Mouse (Mus musculus): ENCODE data around the gene Phf10. TPM values are rescaled to one million over a fixed set of nuclear protein-coding genes. Genes with fewer than 3 reads are reported as not detected.
A peak's percentile ranks its signal among the peaks of the same experiment; 100 is the strongest.

Phf10 gene
- polyA plus RNA-seq, 1 experiment from 2014 or later = 27.9 TPM

GRCm38 (mm10) chr17:14921582-14921981 is 39.5 kb downstream of the Phf10 start:
- H3K27ac ChIP-seq (ENCODE audit: low read depth, low read length) = no peak overlapping the region
- H3K9ac ChIP-seq (ENCODE audit: low read depth, low read length) = no peak overlapping the region
- no peaks in the 10 kb centered on the region for H3K36me3 ChIP-seq (ENCODE audit: control insufficient read depth, insufficient read depth)
- H3K9me3 ChIP-seq (ENCODE audit: control insufficient read depth) = no peaks in the 10 kb centered on the region
- no peaks in the 10 kb centered on the region for H3K27me3 ChIP-seq (replicated peaks; ENCODE audit: control insufficient read depth, insufficient read depth, low read length)
- 55% methylated on average over 6 of the region's 6 CpGs for WGBS
- H3K4me3 ChIP-seq (ENCODE audit: low read depth, low read length) = no peak overlapping the region
- no peak for ATAC-seq
- no peak for TF ChIP-seq CTCF (IDR thresholded peaks at IDR 0.05; ENCODE audit: low read depth)
- H3K4me2 ChIP-seq (replicated peaks; ENCODE audit: low read depth) = no peak overlapping the region
- H3K4me1 ChIP-seq (replicated peaks; ENCODE audit: control insufficient read depth, insufficient read depth, low read length) = no peaks in the 10 kb centered on the region

- Histone ChIP-seq H3K9me3 (ENCODE audit: control insufficient read depth) (no peaks in the 10 kb centered on the region), H3K4me2 (replicated peaks; ENCODE audit: low read depth) (no peak overlapping the region), H3K27me3 (replicated peaks; ENCODE audit: control insufficient read depth, insufficient read depth, low read length) (no peaks in the 10 kb centered on the region), H3K27ac (ENCODE audit: low read depth, low read length) (no peak overlapping the region), H3K4me3 (ENCODE audit: low read depth, low read length) (no peak overlapping the region), H3K36me3 (ENCODE audit: control insufficient read depth, insufficient read depth) (no peaks in the 10 kb centered on the region), H3K9ac (ENCODE audit: low read depth, low read length) (no peak overlapping the region), H3K4me1 (replicated peaks; ENCODE audit: control insufficient read depth, insufficient read depth, low read length) (no peaks in the 10 kb centered on the region)
- ATAC-seq = no peak
- 80% methylated on average over 8 of the region's 8 CpGs for WGBS
- no peak for TF ChIP-seq CTCF (IDR thresholded peaks at IDR 0.05; ENCODE audit: low read depth)
These were observed 43.2 kb downstream of the Phf10 start for GRCm38 (mm10) chr17:14917866-14918265.

- no peak for ATAC-seq
- Histone ChIP-seq H3K27me3 (replicated peaks; ENCODE audit: control insufficient read depth, insufficient read depth, low read length) (no peaks in the 10 kb centered on the region), H3K4me1 (replicated peaks; ENCODE audit: control insufficient read depth, insufficient read depth, low read length) (no peaks in the 10 kb centered on the region), H3K27ac (ENCODE audit: low read depth, low read length) (no peak overlapping the region), H3K4me3 (ENCODE audit: low read depth, low read length) (no peak overlapping the region), H3K4me2 (replicated peaks; ENCODE audit: low read depth) (no peak overlapping the region), H3K9ac (ENCODE audit: low read depth, low read length) (no peak overlapping the region), H3K9me3 (ENCODE audit: control insufficient read depth) (no peaks in the 10 kb centered on the region), H3K36me3 (ENCODE audit: control insufficient read depth, insufficient read depth) (no peaks in the 10 kb centered on the region)
- 81% methylated on average over 4 of the region's 4 CpGs for whole genome bisulfite sequencing
- TF ChIP-seq CTCF (IDR thresholded peaks at IDR 0.05; ENCODE audit: low read depth) = no peak
These were observed 46.7 kb downstream of the Phf10 start for GRCm38 (mm10) chr17:14914401-14914800.

DNA sequence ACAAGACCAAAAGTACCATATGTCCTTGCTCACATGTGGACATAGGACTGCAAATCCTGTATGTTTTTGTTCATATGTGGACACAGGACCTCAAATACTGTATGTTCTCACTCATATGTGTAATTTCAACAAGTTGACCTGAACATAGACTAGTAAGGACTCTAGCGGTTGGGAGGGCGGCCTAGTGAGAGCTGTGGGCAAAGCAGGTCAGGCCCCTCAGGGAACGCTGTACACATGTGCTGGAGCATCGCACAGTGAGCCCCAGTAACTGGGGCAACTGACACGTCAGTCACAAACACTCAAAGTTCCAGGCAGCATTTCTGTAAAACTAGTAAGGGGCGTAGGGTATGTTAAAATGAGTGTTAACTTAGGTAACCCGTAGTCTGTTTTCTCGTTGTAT is 48.1 kb downstream of the Phf10 start:
- H3K4me1 ChIP-seq (replicated peaks; ENCODE audit: control insufficient read depth, insufficient read depth, low read length) = no peaks in the 10 kb centered on the region
- 85% methylated on average over 8 of the region's 8 CpGs for WGBS
- ATAC-seq = no peak

GRCm38 (mm10) chr17:14912420-14912819 is 48.7 kb downstream of the Phf10 start:
- Histone ChIP-seq H3K27ac (ENCODE audit: low read depth, low read length) (no peak overlapping the region), H3K9ac (ENCODE audit: low read depth, low read length) (no peak overlapping the region), H3K9me3 (ENCODE audit: control insufficient read depth) (no peaks in the 10 kb centered on the region), H3K4me2 (replicated peaks; ENCODE audit: low read depth) (no peak overlapping the region), H3K4me1 (replicated peaks; ENCODE audit: control insufficient read depth, insufficient read depth, low read length) (no peaks in the 10 kb centered on the region), H3K27me3 (replicated peaks; ENCODE audit: control insufficient read depth, insufficient read depth, low read length) (no peaks in the 10 kb centered on the region), H3K4me3 (ENCODE audit: low read depth, low read length) (no peak overlapping the region), H3K36me3 (ENCODE audit: control insufficient read depth, insufficient read depth) (no peaks in the 10 kb centered on the region)
- TF ChIP-seq CTCF (IDR thresholded peaks at IDR 0.05; ENCODE audit: low read depth) = peak; percentile 49
- ATAC-seq = no peak
- WGBS = 52% methylated on average over 6 of the region's 6 CpGs

More for the DNA sequence above, 48.1 kb downstream of the Phf10 start:
- H3K9ac ChIP-seq (ENCODE audit: low read depth, low read length) = no peak overlapping the region
- H3K4me2 ChIP-seq (replicated peaks; ENCODE audit: low read depth) = no peak overlapping the region
- H3K36me3 ChIP-seq (ENCODE audit: control insufficient read depth, insufficient read depth) = no peaks in the 10 kb centered on the region
- H3K9me3 ChIP-seq (ENCODE audit: control insufficient read depth) = no peaks in the 10 kb centered on the region
- no peak overlapping the region for H3K4me3 ChIP-seq (ENCODE audit: low read depth, low read length)
- TF ChIP-seq CTCF (IDR thresholded peaks at IDR 0.05; ENCODE audit: low read depth) = no peak
- no peak overlapping the region for H3K27ac ChIP-seq (ENCODE audit: low read depth, low read length)
- no peaks in the 10 kb centered on the region for H3K27me3 ChIP-seq (replicated peaks; ENCODE audit: control insufficient read depth, insufficient read depth, low read length)

GRCm38 (mm10) chr17:14910771-14911170 is 50.3 kb downstream of the Phf10 start:
- TF ChIP-seq CTCF (IDR thresholded peaks at IDR 0.05; ENCODE audit: low read depth) = no peak
- Histone ChIP-seq H3K9ac (ENCODE audit: low read depth, low read length) (no peak overlapping the region), H3K36me3 (ENCODE audit: control insufficient read depth, insufficient read depth) (no peaks in the 10 kb centered on the region), H3K27me3 (replicated peaks; ENCODE audit: control insufficient read depth, insufficient read depth, low read length) (no peaks in the 10 kb centered on the region), H3K9me3 (ENCODE audit: control insufficient read depth) (no peaks in the 10 kb centered on the region), H3K4me3 (ENCODE audit: low read depth, low read length) (no peak overlapping the region), H3K27ac (ENCODE audit: low read depth, low read length) (no peak overlapping the region), H3K4me2 (replicated peaks; ENCODE audit: low read depth) (no peak overlapping the region), H3K4me1 (replicated peaks; ENCODE audit: control insufficient read depth, insufficient read depth, low read length) (no peaks in the 10 kb centered on the region)
- ATAC-seq = no peak
- WGBS = 92% methylated on average over 5 of the region's 5 CpGs

- no peak for TF ChIP-seq CTCF (IDR thresholded peaks at IDR 0.05; ENCODE audit: low read depth)
- 82% methylated on average over 5 of the region's 5 CpGs for WGBS
- ATAC-seq = no peak
These were observed 51.7 kb downstream of the Phf10 start for GRCm38 (mm10) chr17:14909331-14909730.

More at GRCm38 (mm10) chr17:14909331-14909730, 51.7 kb downstream of the Phf10 start:
- Histone ChIP-seq H3K36me3 (ENCODE audit: control insufficient read depth, insufficient read depth) (no peaks in the 10 kb centered on the region), H3K27ac (ENCODE audit: low read depth, low read length) (no peak overlapping the region), H3K9ac (ENCODE audit: low read depth, low read length) (no peak overlapping the region), H3K4me1 (replicated peaks; ENCODE audit: control insufficient read depth, insufficient read depth, low read length) (no peaks in the 10 kb centered on the region), H3K27me3 (replicated peaks; ENCODE audit: control insufficient read depth, insufficient read depth, low read length) (no peaks in the 10 kb centered on the region), H3K4me3 (ENCODE audit: low read depth, low read length) (no peak overlapping the region), H3K9me3 (ENCODE audit: control insufficient read depth) (no peaks in the 10 kb centered on the region), H3K4me2 (replicated peaks; ENCODE audit: low read depth) (no peak overlapping the region)

All from intestine, postnatal 0 days (tissue).